Mouse (Mus musculus) CH12.LX (cell line): Measurements from ENCODE around the gene Fbf1.
A peak's percentile ranks its signal among the peaks of the same experiment; 100 is the strongest.

Source experiments
- CTCF ChIP-seq, 2 experiments: IDR thresholded peaks in 1 of 2; conservative IDR thresholded peaks in 1 of 2; 2 replicates each; pipeline ENCODE4 v1.5.1; 2011 to 2012; ENCODE audit warnings: low read depth in 2 of 2, low read length in 2 of 2, improper control_type of control experiment in 1 of 2, inconsistent platforms in 1 of 2, mild to moderate bottlenecking in 1 of 2, moderate library complexity in 1 of 2
- MAZ ChIP-seq: IDR thresholded peaks from 2 replicates; pipeline ENCODE4 v1.6.1; 2012; ENCODE audit warnings: low read depth, mild to moderate bottlenecking, inconsistent platforms, low read length, improper control_type of control experiment, moderate library complexity
- POLR2A ChIP-seq: IDR thresholded peaks from 2 replicates; pipeline ENCODE4 v1.6.1; 2011; ENCODE audit warnings: low read depth, mild to moderate bottlenecking, improper control_type of control experiment, low read length
- RCOR1 ChIP-seq: conservative IDR thresholded peaks from 2 replicates; pipeline ENCODE4 v1.6.1; 2012; ENCODE audit warnings: low read depth, mild to moderate bottlenecking, inconsistent platforms, low read length, improper control_type of control experiment
- USF1 ChIP-seq: IDR thresholded peaks from 2 replicates; pipeline ENCODE4 v1.6.1; 2014; ENCODE audit warnings: low read depth, mild to moderate bottlenecking, inconsistent platforms, low read length, improper control_type of control experiment
- ZMIZ1 ChIP-seq: IDR thresholded peaks from 2 replicates; pipeline ENCODE4 v1.6.1; 2012; ENCODE audit warnings: low read depth, mild to moderate bottlenecking, inconsistent platforms, low read length, improper control_type of control experiment

- TF ChIP-seq ZMIZ1 = no peak
- TF ChIP-seq USF1 = no peak
- no peak for TF ChIP-seq RCOR1
- peak in 1 of 2 experiments; percentile 57; a peak in 3 of 4 replicates for TF ChIP-seq CTCF (conservative IDR thresholded peaks at IDR 0.05 in 1 of 2, IDR thresholded peaks at IDR 0.05 in 1 of 2; ENCODE audit: low read depth in 2 of 2, low read length in 2 of 2)
- TF ChIP-seq POLR2A = no peak
- no peak for TF ChIP-seq MAZ
Measured at GRCm38 (mm10) chr11:116215181-116215580, 47.2 kb upstream of the Fbf1 start.
